Mouse (Mus musculus): ENCODE data around the gene Fam19a3.
A peak's percentile ranks its signal among the peaks of the same experiment; 100 is the strongest.

Gene Fam19a3

GRCm38 (mm10) chr3:104765021-104765420, 16.6 kb downstream of the Fam19a3 start:
- DNase-seq (ENCODE audit: low spot score), result peak; percentile 48

GRCm38 (mm10) chr3:104762103-104762863, 19.4 kb downstream of the Fam19a3 start:
- DNase-seq (ENCODE audit: low spot score), result peak; percentile 35

GRCm38 (mm10) chr3:104758869-104759268, 22.8 kb downstream of the Fam19a3 start:
- DNase-seq (ENCODE audit: low spot score), result no peak

- DNase-seq (ENCODE audit: low spot score), result peak; percentile 57
Measured at GRCm38 (mm10) chr3:104758406-104758805, 23.2 kb downstream of the Fam19a3 start.

- peak; percentile 20 for DNase-seq (ENCODE audit: low spot score)
Measured at GRCm38 (mm10) chr3:104752845-104753244, 28.8 kb downstream of the Fam19a3 start.

- DNase-seq (ENCODE audit: low spot score), result no peak
Measured at GRCm38 (mm10) chr3:104743864-104744263, 37.8 kb downstream of the Fam19a3 start.

GRCm38 (mm10) chr3:104743161-104743560, 38.5 kb downstream of the Fam19a3 start:
- no peak for DNase-seq (ENCODE audit: low spot score)

GRCm38 (mm10) chr3:104741954-104742353, 39.7 kb downstream of the Fam19a3 start:
- DNase-seq (ENCODE audit: low spot score), result no peak

GRCm38 (mm10) chr3:104734654-104735053, 47.0 kb downstream of the Fam19a3 start:
- no peak for DNase-seq (ENCODE audit: low spot score)

GRCm38 (mm10) chr3:104732907-104733306, 48.7 kb downstream of the Fam19a3 start:
- DNase-seq (ENCODE audit: low spot score), result no peak

GRCm38 (mm10) chr3:104729270-104729839, 52.3 kb downstream of the Fam19a3 start:
- DNase-seq (ENCODE audit: low spot score), result no peak
